Mouse (Mus musculus) CD4-positive, CD25-positive, alpha-beta regulatory T cell, adult 2 months (primary cell): Measurements from ENCODE around the gene Mybl2.
A peak's percentile ranks its signal among the peaks of the same experiment; 100 is the strongest.
"Not testable (repeated sequence)": the region's sequence is repeated elsewhere in the genome, so short reads cannot be mapped to it uniquely, and the experiment has no call there.

Experiments used
- DNase-seq: peaks from one replicate; pipeline ENCODE4 v3.0.0-alpha.2; 2012; ENCODE audit warnings: low read depth, low spot score

Mybl2 gene

GRCm38 (mm10) chr2:163054335-163054840, at the start of gene Mybl2:
Mybl2 (plus strand) TSS chr2:163054687.
- DNase-seq, result peak; percentile 95

GRCm38 (mm10) chr2:163007299-163007698, 47.2 kb upstream of the Mybl2 start:
- no peak for DNase-seq

GRCm38 (mm10) chr2:163016916-163017743, 37.4 kb upstream of the Mybl2 start, which contains the start of gene Ift52:
Ift52 (plus strand) TSS chr2:163017354.
- DNase-seq, result peak; percentile 94

- no peak for DNase-seq
These were observed 23.2 kb upstream of the Mybl2 start for GRCm38 (mm10) chr2:163031289-163031688.

GRCm38 (mm10) chr2:163031757-163032156, 22.7 kb upstream of the Mybl2 start:
- DNase-seq, result no peak

- DNase-seq, result no peak
These were observed 21.9 kb upstream of the Mybl2 start for GRCm38 (mm10) chr2:163032622-163033021.

- DNase-seq, result no peak
These were observed 14.5 kb upstream of the Mybl2 start for GRCm38 (mm10) chr2:163039940-163040339.

- DNase-seq, result peak; percentile 80
These were observed 6.4 kb upstream of the Mybl2 start for GRCm38 (mm10) chr2:163048125-163048524.

GRCm38 (mm10) chr2:163049116-163049515, 5.4 kb upstream of the Mybl2 start:
- DNase-seq, result no peak

- DNase-seq, result no peak
These were observed 2.8 kb upstream of the Mybl2 start for GRCm38 (mm10) chr2:163051691-163052090.

- no peak for DNase-seq
These were observed 2.4 kb upstream of the Mybl2 start for GRCm38 (mm10) chr2:163052101-163052500.

GRCm38 (mm10) chr2:163052826-163053225, 1.7 kb upstream of the Mybl2 start:
- DNase-seq, result no peak

- DNase-seq, result peak; percentile 19
These were observed 506 bp downstream of the Mybl2 start for GRCm38 (mm10) chr2:163054891-163055494.

GRCm38 (mm10) chr2:163055715-163056114, 1.2 kb downstream of the Mybl2 start:
- DNase-seq, result no peak

- DNase-seq, result no peak
These were observed 2.1 kb downstream of the Mybl2 start for GRCm38 (mm10) chr2:163056584-163056983.

GRCm38 (mm10) chr2:163058981-163059380, 4.5 kb downstream of the Mybl2 start:
- not testable (repeated sequence) for DNase-seq

- no peak for DNase-seq
These were observed 6.1 kb downstream of the Mybl2 start for GRCm38 (mm10) chr2:163060630-163061029.

- DNase-seq, result no peak
These were observed 7.0 kb downstream of the Mybl2 start for GRCm38 (mm10) chr2:163061203-163062118.

- no peak for DNase-seq
These were observed 7.6 kb downstream of the Mybl2 start for GRCm38 (mm10) chr2:163062119-163062508.

GRCm38 (mm10) chr2:163066326-163066725, 11.8 kb downstream of the Mybl2 start:
- no peak for DNase-seq

- DNase-seq, result no peak
These were observed 12.7 kb downstream of the Mybl2 start for GRCm38 (mm10) chr2:163067233-163067632.

GRCm38 (mm10) chr2:163070213-163070612, 15.7 kb downstream of the Mybl2 start:
- DNase-seq, result no peak
